Mouse (Mus musculus) cerebellum, adult 2 months (tissue): ENCODE data around the gene Nlrp9c.
"Not testable (repeated sequence)": the region's sequence is repeated elsewhere in the genome, so short reads cannot be mapped to it uniquely, and the experiment has no call there.

Experiments used
- CTCF ChIP-seq: fragments of 200-500 bp; IDR thresholded peaks from 2 replicates; pipeline ENCODE4 v1.5.1; 2011; ENCODE audit warnings: low read depth, mild to moderate bottlenecking, control low read depth, low read length, moderate library complexity, borderline replicate concordance; ENCODE audit not compliant: insufficient read depth
- POLR2A ChIP-seq: fragments of 200-500 bp; IDR thresholded peaks from 2 replicates; pipeline ENCODE4 v1.6.1; 2011; ENCODE audit warnings: low read length, control low read depth, borderline replicate concordance; ENCODE audit not compliant: insufficient read depth

GRCm38 (mm10) chr7:26391137-26391536 lies 12.4 kb downstream of the Nlrp9c start:
- not testable (repeated sequence) for TF ChIP-seq POLR2A, CTCF
